Mouse (Mus musculus) liver (tissue): ENCODE results near the gene Slc2a9.

Source experiments
- DNase-seq: peaks from one replicate; pipeline ENCODE4 v3.0.0-alpha.2; 2020; ENCODE audit warnings: mixed read lengths

Slc2a9 gene

GRCm38 (mm10) chr5:38466569-38467110 lies 36.3 kb downstream of the Slc2a9 start:
- DNase-seq: no peak

- no peak for DNase-seq
These were observed 41.7 kb downstream of the Slc2a9 start for GRCm38 (mm10) chr5:38461261-38461660.

GRCm38 (mm10) chr5:38450936-38451335 lies 52.0 kb downstream of the Slc2a9 start:
- no peak for DNase-seq

- no peak for DNase-seq
These were observed 53.3 kb downstream of the Slc2a9 start for GRCm38 (mm10) chr5:38449607-38450006.

GRCm38 (mm10) chr5:38448121-38448520 lies 54.8 kb downstream of the Slc2a9 start:
- DNase-seq: no peak

- DNase-seq: no peak
These were observed 56.5 kb downstream of the Slc2a9 start for GRCm38 (mm10) chr5:38446316-38446975.

GRCm38 (mm10) chr5:38441088-38441839 lies 61.7 kb downstream of the Slc2a9 start:
- no peak for DNase-seq

GRCm38 (mm10) chr5:38440252-38441005 lies 62.5 kb downstream of the Slc2a9 start:
- DNase-seq: no peak

- DNase-seq: no peak
These were observed 66.3 kb downstream of the Slc2a9 start for GRCm38 (mm10) chr5:38436681-38437080.

- DNase-seq: no peak
These were observed 68.1 kb downstream of the Slc2a9 start for GRCm38 (mm10) chr5:38434875-38435274.

GRCm38 (mm10) chr5:38431201-38431600 lies 71.7 kb downstream of the Slc2a9 start:
- no peak for DNase-seq

- DNase-seq: no peak
These were observed 73.8 kb downstream of the Slc2a9 start for GRCm38 (mm10) chr5:38429106-38429505.

- DNase-seq: no peak
These were observed 75.2 kb downstream of the Slc2a9 start for GRCm38 (mm10) chr5:38427757-38428156.

- peak; percentile 67 for DNase-seq
These were observed 77.4 kb downstream of the Slc2a9 start for GRCm38 (mm10) chr5:38425569-38425968.

GRCm38 (mm10) chr5:38422426-38422825 lies 80.5 kb downstream of the Slc2a9 start:
- DNase-seq: no peak

GRCm38 (mm10) chr5:38418799-38419198 lies 84.1 kb downstream of the Slc2a9 start:
- DNase-seq: no peak

- no peak for DNase-seq
These were observed 99.3 kb downstream of the Slc2a9 start for GRCm38 (mm10) chr5:38403612-38404011.

- no peak for DNase-seq
These were observed 100.7 kb downstream of the Slc2a9 start for GRCm38 (mm10) chr5:38402288-38402687.

GRCm38 (mm10) chr5:38388857-38389256 lies 114.1 kb downstream of the Slc2a9 start:
- DNase-seq: no peak

GRCm38 (mm10) chr5:38388420-38388823 lies 114.5 kb downstream of the Slc2a9 start:
- no peak for DNase-seq

- no peak for DNase-seq
These were observed 123.0 kb downstream of the Slc2a9 start for GRCm38 (mm10) chr5:38379970-38380369.

GRCm38 (mm10) chr5:38372369-38372768 lies 130.6 kb downstream of the Slc2a9 start:
- DNase-seq: no peak

GRCm38 (mm10) chr5:38371308-38371707 lies 131.6 kb downstream of the Slc2a9 start:
- DNase-seq: no peak
